Mouse (Mus musculus): Measurements from ENCODE around the gene Tmem107.
"Not testable (repeated sequence)": the region's sequence is repeated elsewhere in the genome, so short reads cannot be mapped to it uniquely, and the experiment has no call there.

The Tmem107 gene

DNA sequence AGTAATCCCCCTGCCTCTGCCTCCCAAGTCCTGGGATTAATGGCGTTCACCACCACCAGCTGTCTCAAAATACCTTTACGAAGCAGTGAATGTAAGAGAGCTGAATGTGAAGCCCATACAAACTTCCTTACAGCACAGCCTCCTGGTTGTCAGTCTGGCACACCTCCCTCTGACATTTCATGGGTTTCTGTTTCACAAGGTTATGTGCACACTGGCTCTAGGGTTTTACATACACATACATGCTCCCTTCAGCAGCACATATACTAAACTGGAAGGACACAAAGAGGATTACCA is 4.1 kb downstream of the Tmem107 start:
- peak; percentile 39 for DNase-seq (ENCODE audit: low read depth)

DNA sequence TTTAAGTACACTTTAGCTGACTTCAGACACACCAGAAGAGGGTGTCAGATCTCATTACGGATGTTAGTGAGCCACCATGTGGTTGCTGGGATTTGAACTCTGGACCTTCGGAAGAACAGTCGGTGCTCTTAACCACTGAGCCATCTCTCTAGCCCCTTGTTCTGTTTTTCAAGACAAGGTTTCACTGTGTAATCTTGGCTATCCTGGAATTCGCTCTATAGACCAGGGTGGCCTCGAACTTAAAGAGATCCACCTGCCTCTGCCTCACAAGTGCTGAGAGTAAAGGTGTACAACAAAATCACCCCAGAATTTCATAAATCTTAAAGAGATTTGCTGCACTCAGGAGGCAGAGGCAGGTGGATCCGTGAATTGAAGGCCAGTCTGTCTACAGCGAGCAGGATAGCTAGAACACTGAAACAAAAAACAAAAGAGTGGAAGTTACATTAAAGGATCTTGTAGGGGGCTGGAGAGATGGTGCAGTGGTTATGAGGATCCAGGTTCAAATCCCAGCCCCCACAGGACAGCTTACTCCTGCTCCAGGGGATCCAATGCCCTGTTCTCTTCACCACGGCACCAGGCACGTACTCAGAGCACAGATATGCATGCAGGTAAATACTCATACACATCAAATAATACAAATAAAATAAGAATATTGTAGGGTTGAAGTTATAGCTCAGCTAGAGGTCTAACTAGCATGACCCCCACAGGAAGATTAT is 5.3 kb downstream of the Tmem107 start:
- no peak for DNase-seq (ENCODE audit: low read depth)

DNA sequence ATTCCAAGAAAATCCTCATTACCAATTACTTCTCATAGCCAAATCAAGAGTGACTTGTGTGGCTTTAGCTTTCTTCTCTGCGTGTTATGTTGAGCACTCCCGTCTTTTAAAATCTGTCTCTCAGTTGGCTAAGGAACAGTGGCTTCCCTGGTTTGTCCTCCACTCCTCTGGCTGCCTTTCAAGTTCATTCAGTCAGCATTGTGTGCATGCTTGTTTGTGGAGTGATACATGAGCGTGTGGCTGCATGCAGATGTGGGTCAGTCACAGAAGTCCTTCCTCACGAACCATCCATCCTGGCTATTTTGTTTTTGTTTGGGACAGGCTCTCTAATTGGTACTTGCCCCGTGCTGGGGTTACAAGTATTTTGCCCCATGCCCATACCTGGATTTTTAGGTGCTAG is 6.0 kb downstream of the Tmem107 start:
- no peak for DNase-seq (ENCODE audit: low read depth)

DNA sequence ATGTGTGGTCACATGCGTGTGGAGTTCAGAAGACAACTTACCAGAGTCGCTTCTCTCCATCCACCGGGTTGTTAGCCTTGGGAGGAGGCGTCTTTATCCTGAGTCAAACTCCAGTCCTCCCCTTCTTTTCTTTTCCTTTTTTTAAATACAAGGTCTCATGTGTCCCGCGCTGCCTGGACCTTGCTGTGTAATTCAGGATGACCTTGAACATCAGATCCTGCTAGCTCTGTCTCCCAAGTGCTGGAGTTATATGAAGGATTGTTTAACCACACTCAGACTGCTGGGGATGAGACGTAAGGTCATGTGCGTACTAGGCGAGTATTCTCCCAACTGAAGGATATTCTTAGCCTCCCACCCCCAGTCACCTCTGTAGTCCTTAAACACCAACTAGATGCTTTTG is 6.7 kb downstream of the Tmem107 start:
- no peak for DNase-seq (ENCODE audit: low read depth)

DNA sequence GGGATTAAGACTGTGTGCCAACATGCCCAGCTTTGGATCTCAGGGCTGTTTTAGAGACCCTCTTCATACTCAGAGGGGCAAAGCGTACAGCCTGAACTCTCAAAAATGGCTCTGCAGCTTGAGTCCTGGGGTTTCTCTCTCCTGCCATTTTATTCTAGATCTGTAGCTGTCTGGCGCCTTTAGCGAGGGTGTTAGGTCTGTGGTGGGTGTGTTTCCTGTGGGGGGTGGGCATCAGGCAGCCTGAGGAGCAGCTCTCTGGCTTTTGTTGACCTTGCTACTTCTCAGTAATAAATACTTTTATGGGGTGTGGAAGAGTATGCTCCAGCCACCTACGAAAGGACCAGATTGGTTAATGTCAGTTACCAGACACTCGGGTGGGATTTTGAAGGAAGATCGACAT is 7.4 kb downstream of the Tmem107 start:
- no peak for DNase-seq (ENCODE audit: low read depth)

DNA sequence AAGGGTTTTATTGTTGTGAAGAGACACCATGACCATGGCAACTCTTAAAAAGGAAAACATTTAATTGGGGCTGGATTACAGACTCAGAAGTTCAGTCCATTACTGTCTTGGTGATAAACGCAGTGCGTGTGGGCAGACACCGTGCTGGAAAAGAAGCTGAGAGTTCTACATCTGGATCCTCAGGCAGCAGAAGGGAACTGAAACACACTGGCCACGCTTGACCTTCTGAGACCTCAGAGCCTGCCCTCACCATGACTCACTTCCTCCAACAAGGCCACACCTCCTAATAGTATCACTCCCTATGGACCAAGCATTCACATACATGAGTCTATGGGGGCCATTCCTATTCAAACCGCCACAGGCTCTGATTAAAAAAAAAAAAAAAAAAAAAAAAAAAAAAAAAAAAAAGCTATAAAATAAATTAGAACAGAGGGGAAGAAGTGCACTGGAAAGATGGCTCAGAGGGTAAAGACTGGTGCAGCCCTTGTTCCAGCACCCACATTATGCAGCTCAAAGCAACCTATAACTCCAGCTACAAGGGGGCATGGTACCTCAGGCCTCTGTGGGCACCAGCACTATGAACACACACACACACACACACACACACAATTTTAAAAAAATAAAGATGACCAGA is 8.3 kb downstream of the Tmem107 start:
- no peak for DNase-seq (ENCODE audit: low read depth)

DNA sequence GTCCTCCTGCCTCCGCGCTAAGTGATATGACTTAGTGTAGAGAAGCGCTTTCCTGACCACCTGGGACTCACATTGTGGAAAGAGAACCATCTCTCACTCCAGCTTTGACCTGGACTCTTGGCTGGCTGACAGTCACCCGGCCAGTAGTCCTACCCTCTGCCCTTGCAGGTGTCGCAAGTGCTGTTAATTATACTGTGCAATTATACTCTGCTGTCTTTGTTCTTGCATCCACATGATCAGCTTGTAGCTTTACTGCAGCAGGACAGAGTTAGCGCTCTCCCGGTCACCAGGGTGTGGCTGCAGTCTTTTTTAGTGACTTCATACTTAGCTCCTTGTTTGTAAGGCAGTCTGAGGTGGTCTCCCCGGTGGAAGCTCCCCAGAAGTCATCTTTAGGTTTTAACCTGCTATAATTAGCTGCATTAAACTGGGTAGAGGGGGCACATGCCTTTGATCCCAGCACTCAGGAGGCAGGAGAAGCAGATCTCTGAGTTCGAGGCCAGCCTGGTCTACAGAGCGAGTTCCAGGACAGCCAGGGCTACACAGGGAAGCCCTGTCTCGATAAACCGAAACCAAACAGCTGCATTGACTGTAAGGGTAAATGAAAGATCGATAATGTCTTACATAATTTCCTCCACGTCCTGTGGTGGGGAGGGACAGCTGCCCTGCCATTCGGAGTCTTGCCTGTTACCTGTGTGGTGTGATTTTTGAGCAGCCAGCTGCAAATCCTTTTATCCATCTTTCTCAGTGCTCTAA is 9.7 kb downstream of the Tmem107 start:
- DNase-seq (ENCODE audit: low read depth): no peak

DNA sequence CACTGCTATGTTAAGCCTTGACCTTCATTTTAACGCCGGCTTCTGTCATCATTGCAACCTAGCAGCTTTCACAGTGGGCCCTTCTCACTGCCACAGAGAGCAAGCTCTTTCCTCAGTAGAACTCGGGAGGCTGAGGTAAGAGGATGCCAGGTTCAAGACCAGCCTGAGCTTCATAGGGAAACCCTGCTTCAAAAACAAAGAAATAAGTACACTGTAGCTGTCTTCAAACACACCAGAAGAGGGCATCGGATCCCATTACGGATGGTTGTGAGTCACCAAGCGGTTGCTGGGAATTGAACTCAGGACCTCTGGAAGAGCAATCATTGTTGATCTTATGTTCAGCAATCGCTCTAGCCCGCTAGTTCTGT is 10.2 kb downstream of the Tmem107 start:
- DNase-seq (ENCODE audit: low read depth): no peak

DNA sequence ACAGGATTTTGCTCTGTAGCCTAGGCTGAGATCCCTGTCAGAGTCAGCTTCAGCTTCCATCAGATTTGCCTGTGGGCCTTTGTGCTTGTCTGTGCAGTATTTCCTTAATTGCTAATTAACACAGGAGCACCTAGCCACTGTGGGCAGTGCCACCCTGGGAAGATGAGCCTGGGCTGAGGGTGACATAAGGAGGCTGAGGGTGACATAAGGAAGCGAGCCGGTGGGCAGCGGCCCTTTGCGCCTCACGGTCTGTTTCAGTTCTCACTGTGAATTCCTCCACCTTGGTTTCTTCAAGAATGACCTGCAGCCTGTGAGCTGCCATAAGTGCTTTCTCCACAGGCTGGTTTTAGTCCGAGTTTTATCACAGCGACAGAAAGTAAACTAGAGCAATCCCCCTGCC is 11.0 kb downstream of the Tmem107 start:
- no peak for DNase-seq (ENCODE audit: low read depth)

DNA sequence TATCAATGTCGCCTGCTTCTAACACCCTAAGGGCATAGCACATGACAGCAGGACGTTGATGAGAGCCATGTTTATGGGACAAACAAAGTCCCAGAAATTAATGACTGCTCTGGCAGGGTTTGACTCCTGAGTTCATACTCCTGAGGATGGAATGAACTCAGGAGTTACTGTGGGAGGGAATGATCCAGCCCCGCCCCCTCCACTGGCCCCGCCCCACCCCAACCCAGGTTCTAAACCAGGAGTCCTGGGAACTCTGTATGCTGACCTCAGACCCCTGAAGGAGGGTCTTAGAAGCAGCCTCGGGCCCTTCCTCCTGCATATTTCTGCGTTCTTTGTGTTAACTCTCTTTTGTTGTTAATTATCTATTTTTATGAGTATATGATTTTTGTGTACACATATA is 15.0 kb downstream of the Tmem107 start:
- no peak for DNase-seq (ENCODE audit: low read depth)

DNA sequence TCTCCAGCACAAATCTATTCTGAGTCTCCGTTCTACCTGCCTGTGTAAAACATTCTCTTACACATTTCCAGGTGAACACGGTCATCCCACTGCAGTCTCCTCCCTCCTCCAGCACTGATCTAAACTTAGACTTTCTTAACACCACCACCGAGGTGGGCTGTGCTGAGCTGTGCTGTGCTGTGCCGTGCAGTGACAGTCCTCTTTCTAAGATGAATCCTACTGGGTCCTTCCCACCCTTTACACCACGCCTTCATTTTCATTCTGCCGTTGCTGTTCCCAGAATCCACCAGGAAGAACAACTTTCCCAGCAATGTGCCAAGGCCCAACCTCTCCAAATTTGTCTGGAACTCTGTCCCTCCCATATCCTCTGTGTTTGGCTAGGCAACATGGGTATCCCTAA is 15.8 kb downstream of the Tmem107 start:
- DNase-seq (ENCODE audit: low read depth): no peak

DNA sequence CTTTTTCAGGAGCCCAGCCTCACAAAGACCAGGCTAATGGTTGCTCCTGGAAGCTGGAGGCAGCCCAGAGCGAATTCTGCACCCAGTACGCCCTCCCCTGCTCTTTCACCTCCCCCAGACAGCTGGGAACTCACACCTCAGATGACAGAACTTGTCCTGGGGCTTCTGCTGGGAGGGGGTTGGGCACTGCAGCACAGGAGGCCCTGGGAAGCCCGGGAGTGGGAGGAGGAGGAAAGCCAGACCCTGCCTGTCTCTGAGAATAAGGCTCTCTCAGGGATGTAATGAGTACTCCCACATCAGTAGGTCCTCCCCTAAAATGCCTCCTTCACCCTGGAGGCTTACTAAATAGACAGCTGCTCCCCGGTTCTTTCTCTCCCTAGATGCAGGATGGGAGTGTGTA is 16.5 kb downstream of the Tmem107 start:
- no peak for DNase-seq (ENCODE audit: low read depth)

DNA sequence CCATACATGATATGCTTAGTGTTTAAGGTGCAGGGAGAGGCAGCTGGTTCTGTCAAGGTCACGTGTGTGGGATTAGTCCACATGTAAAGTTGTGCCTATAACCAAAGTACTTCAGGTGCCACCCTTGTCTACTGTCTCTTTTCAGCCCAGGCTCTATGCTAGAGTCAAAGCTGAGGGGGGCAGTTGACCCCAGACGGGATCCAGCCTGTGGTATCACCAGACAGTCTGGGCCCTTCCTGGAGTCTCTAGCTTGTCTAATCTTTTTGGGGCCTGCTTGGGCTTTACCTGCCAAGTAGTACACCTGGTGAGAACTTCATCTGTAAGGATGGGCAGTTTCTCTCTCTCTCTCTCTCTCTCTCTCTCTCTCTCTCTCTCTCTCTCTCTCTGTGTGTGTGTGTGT is 17.0 kb downstream of the Tmem107 start:
- DNase-seq (ENCODE audit: low read depth): peak; percentile 35

DNA sequence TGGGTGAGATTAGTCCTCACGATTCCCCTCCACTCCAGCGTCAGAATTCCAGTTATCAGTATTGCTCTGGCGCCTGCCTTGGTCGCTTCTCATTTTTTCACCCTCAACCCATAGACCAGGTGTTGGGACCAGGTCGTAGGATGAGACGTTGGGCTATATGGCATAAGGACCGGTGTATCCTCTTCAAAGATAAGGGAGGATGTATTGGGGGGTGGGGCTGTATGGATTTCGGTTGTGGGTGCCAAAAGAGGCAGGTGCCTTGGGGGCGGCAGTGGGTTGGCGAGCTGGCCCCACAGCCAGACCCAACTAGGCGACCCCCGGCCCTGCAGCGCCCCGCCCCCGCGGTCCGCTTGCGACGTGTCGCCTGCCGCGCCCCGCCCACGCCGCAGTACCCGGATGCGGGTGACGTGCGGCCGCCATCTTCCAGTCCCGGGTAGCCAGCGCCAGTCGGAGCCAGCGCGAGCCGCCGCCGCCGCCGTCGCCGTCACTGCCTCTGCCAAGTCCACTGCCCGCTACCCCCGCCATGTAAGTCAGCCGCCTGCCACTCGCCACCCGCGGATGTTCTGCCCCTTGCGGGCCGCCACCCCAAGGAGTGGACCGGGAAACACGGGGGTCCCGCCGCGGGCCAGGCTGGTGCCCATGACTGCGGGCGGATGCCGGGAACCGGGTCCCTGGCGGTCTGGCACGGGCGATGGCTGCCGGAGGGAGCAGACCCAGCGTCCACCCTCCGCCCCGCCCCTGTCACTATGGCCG is 17.7 kb downstream of the Tmem107 start, which contains the start of gene Vamp2:
TSS of gene Vamp2 (plus strand) at position 388 of the 753 bp plus-strand sequence.
- DNase-seq (ENCODE audit: low read depth): peak; percentile 94

DNA sequence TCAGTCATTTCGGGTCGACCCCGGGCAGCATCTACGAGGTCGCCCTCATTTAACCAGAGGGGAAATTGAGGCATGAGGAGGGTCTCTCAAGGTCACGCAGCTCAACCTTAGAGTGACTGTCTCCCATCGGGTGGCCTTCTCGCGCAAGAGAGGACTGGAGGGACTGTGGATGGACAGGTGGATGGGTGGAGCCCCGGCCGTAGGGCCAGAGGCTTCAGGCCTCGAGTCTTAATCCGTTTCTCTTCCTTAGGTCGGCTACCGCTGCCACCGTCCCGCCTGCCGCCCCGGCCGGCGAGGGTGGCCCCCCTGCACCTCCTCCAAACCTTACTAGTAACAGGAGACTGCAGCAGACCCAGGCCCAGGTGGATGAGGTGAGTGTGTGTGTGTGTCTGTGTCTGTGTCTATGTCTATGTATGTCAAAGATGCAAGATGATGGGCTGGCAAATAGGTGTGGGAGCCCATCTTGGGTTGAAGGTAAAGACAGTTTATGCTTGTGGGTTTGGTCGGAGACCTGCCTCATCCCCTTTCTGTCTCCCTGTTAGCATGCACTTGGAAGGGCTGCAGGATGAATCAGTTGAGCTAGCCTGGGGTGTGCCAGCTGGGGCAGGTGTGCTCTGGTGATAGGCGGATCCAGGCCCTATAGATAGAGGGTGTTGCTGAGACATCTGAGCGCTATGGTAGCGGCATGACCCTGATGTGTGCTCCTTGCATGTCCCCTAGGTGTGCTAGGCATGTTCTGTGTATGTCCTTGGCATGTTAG is 18.4 kb downstream of the Tmem107 start:
- peak; percentile 60 for DNase-seq (ENCODE audit: low read depth)

DNA sequence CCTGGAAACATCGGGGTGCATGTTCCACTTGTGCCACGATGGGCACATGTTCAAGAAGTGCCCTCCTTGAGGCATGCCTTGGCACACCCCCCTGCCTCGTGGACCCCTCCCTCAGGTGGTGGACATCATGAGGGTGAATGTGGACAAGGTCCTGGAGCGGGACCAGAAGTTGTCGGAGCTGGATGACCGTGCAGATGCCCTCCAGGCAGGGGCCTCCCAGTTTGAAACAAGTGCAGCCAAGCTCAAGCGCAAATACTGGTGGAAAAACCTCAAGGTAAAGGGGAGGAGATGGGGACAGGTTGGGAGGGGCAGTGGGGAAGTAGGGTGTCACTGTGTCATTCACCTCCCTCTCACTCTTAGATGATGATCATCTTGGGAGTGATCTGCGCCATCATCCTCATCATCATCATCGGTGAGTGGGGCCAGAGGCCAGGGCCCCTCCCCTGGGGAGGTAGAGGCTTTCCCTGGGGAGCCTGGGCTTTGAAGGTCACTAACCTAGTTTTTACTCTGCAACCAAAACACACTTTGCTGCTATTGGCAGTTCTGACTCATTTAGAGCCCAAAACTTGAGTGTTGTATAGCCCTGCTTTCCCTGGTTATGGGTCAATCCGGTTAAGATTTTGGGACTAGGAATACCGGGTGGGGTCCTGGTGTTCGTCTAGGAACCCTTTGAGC is 19.1 kb downstream of the Tmem107 start:
- DNase-seq (ENCODE audit: low read depth): no peak

DNA sequence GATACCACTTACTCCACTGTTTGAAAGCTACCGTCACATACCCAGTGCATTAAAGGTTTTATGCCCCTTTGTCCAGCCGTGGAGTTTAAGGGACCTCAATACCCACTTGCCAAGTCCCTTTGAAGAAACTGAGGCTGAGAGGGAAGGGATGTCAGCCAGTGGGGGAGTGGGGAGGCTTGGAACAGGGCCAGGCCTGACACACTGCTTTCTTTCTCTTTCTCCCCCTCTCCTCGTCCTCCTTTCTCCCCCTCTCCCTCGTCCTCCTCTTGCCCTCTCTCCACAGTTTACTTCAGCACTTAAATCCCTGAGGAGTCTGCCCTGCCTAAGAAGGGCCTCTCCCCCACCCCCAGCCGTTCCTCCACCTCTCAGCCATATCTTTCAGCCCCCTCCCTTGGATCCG is 19.8 kb downstream of the Tmem107 start:
- DNase-seq (ENCODE audit: low read depth): no peak

DNA sequence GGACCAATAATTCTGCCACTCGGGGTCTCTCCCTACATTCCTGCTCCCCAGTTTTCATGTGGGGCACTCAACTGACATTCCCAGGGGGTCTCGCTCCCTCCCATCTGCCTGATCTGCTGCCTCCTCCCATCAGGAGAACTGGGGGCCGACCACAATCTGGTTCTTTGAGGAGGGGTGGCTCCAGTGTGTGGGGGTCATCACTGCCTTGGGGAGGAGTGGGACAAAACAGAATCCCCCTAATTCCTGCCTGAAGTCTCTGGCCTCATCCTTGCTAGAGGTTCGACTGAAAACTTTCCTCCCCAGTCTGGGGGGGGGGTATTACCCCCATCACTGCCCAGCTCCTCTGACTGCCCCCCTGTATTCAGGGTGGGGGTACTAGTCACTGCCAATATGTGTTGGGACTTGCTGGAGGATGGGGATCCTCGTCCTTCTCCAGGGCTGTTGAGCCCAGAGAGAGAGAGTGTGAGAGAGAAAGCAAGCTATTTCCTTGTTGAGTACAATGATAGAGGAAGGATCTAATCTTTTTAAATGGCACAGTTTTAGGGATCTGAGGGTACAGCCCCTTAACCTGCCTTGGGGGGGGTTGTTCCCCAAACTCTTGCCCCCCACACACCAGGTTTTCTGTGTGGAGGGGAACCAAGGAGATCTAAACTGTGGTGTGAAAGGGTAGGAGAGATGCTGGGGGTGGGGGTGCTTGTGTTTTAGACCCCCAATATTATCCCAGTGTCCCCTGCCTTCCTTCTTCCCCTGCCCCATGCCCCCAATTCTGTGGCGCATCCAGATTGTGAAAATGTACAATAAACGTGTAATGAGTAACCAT is 21.2 kb downstream of the Tmem107 start:
- DNase-seq (ENCODE audit: low read depth): no peak

DNA sequence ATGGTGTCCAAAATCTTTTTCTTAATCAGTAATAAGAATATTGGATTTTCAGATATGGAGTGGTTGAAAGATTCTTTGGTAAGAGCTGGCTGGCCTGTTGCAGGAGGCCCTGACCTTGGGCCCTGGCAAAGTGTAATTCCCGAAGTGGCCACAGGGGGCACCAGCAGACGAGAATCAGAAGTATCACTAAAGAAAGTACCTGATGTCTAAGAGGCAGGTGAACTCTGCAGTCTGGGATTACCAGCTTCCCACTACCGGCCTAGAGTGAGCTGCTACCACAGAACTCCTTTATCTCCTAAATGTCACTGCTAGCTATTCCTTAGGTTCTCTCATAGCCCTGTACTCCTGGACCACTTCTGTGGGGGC is 21.8 kb downstream of the Tmem107 start:
- DNase-seq (ENCODE audit: low read depth): peak; percentile 94

DNA sequence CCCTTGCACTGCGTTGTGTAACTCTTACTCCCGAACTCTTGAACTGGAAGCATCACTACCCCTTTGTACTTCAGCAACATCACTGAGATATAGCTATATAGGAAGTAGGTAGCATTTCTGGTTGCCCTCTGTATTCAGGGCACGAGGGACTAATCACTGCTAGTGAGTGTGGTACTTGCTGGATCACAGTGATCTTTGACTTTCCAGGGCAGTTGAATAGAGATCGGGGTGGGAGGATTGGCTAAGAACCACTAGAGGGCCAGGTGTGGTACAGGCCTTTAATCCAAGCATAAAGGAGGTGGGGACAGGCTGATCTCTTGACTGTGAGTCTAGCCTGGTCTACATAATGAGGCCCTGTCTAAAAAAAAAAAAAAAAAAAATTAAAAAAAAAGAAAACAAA is 22.3 kb downstream of the Tmem107 start:
- peak; percentile 76 for DNase-seq (ENCODE audit: low read depth)

DNA sequence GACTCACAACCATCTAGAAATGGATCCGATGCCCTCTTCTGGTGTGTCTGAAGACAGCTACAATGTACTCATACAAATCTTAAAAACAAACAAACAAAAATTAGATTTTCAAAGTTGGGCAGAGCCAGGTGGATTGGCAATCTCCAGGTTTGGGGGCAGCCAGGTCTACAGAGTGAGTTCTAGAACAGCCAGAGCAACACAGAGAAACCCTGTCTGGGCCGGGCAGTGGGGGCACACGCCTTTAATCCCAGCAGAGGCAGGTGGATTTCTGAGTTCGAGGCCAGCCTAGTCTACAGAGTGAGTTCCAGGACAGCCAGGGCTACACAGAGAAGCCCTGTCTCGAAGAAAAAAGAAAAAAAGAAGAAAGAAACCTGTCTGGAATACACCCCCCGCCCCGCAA is 23.2 kb downstream of the Tmem107 start:
- DNase-seq (ENCODE audit: low read depth): not testable (repeated sequence)
